ENCODE assay signal across 7 mouse cellular contexts in the genomic region with DNA sequence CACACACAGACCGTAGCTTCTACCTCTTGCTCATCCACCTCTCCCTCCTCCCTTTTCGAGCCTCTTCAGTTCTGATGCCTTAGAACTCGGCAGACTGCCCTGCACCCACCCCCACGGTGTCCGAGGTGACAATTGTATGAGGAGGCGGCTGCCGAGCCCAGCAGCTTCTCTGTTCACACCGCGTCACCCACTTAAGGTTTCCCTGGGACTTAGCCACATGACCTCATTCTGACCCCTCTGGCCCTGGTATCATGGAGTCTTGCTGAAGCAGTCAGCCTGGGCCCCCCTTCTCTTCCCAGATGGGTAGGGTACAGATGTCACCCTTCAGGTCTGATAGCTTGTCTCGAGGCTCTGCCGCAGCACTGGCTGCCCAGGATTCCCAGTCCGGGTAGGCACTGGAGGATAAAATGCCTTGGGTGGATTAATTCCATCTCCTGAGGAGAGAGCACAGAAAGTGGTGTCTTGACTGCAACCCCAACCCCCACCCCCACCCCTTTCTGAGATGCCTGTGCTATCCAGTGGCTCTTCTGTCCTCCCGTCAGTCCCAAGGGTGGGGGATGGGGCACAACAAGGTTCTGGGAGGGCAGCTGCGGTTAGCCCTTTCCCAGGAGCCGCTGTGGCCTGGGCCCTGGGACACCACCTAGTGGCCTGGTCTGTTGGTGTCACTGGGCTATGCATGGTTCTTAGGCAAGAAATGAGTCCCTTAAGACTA. TPM values are rescaled to one million over a fixed set of nuclear protein-coding genes. Genes with fewer than 3 reads are reported as not detected.
A peak's percentile ranks its signal among the peaks of the same experiment; 100 is the strongest.
DNase-seq lines count a peak whose midpoint lies in the region; ATAC-seq and TF ChIP-seq lines count a peak whose summit lies in the region.

No protein-coding gene starts in this region.

- peak; percentile 29; the same call in 1 of the 2 replicates for ATAC-seq in limb, embryonic 14.5 days (ENCODE audit: low FRiP score, low read depth)
- peak; percentile 73 for ATAC-seq in midbrain, embryonic 15.5 days (replicated peaks)

- H3K9ac ChIP-seq in limb, embryonic 14.5 days (ENCODE audit: low read depth, low read length, severe bottlenecking): 0 out of 2 replicates have a peak overlapping the region, but pooled peaks have one; percentile 12
- H3K9ac ChIP-seq in midbrain, embryonic 15.5 days: peak overlapping the region; percentile 42

- peak overlapping the region; percentile 90 for H3K27ac ChIP-seq in embryonic facial prominence, embryonic 10.5 days (replicated peaks)
- H3K27ac ChIP-seq in limb, embryonic 14.5 days (replicated peaks; ENCODE audit: low read depth, low read length): peak overlapping the region; percentile 61; the same call in 1 of the 2 replicates
- H3K27ac ChIP-seq in midbrain, embryonic 15.5 days: peak overlapping the region; percentile 90

- H3K9me3 ChIP-seq in embryonic facial prominence, embryonic 10.5 days: no peaks in the 10 kb centered on the region
- no peaks in the 10 kb centered on the region for H3K9me3 ChIP-seq in limb, embryonic 14.5 days (ENCODE audit: control insufficient read depth, low read length)
- H3K9me3 ChIP-seq in midbrain, embryonic 15.5 days: no peaks in the 10 kb centered on the region

- peaks cover 84% of the 10 kb centered on the region for H3K4me1 ChIP-seq in embryonic facial prominence, embryonic 10.5 days
- H3K4me1 ChIP-seq in limb, embryonic 14.5 days (ENCODE audit: control insufficient read depth, insufficient read depth, low read length): peaks cover 59% of the 10 kb centered on the region
- H3K4me1 ChIP-seq in midbrain, embryonic 15.5 days: peaks cover 33% of the 10 kb centered on the region

- H3K36me3 ChIP-seq in embryonic facial prominence, embryonic 10.5 days (replicated peaks): 0 out of 2 replicates have a peak, but pooled peaks cover 7% of the 10 kb centered on the region
- H3K36me3 ChIP-seq in limb, embryonic 14.5 days (ENCODE audit: control insufficient read depth, insufficient read depth, low read length): no peaks in the 10 kb centered on the region
- no peaks in the 10 kb centered on the region for H3K36me3 ChIP-seq in midbrain, embryonic 15.5 days (replicated peaks)

- peak overlapping the region; percentile 66 for H3K4me2 ChIP-seq in limb, embryonic 14.5 days (replicated peaks; ENCODE audit: low read depth, low read length, severe bottlenecking)
- H3K4me2 ChIP-seq in midbrain, embryonic 15.5 days: peak overlapping the region; percentile 65

- H3K27me3 ChIP-seq in embryonic facial prominence, embryonic 10.5 days (replicated peaks; ENCODE audit: low read depth, poor library complexity, severe bottlenecking): no peaks in the 10 kb centered on the region
- H3K27me3 ChIP-seq in limb, embryonic 14.5 days (ENCODE audit: control insufficient read depth, insufficient read depth, low read length): no peaks in the 10 kb centered on the region
- no peaks in the 10 kb centered on the region for H3K27me3 ChIP-seq in midbrain, embryonic 15.5 days (replicated peaks)

- TF ChIP-seq POLR2A in limb, embryonic 14.5 days (IDR thresholded peaks at IDR 0.05; ENCODE audit: borderline replicate concordance, extremely low read depth, insufficient read depth, insufficient read length): no peak

- peak; percentile 98 for DNase-seq in adrenal gland, postnatal 14 days
- DNase-seq in embryonic facial prominence, embryonic 10.5 days (ENCODE audit: low spot score): peak; percentile 90
- peak; percentile 91 for DNase-seq in heart, adult 8-10 months (ENCODE audit: low spot score)
- DNase-seq in kidney, adult 9 months: peak; percentile 95
- DNase-seq in limb, embryonic 14.5 days (ENCODE audit: low spot score): peak; percentile 62
- DNase-seq in spleen, adult 12 weeks (ENCODE audit: low spot score): peak; percentile 29

- 0% methylated on average over 15 of the region's 15 CpGs for WGBS in embryonic facial prominence, embryonic 10.5 days
- 4% methylated on average over 13 of the region's 15 CpGs for WGBS in limb, embryonic 14.5 days
- 1% methylated on average over 13 of the region's 15 CpGs for WGBS in midbrain, embryonic 15.5 days

- H3K4me3 ChIP-seq in embryonic facial prominence, embryonic 10.5 days: peak overlapping the region; percentile 55
- H3K4me3 ChIP-seq in limb, embryonic 14.5 days (replicated peaks; ENCODE audit: low read length): peak overlapping the region; percentile 31
- peak overlapping the region; percentile 39 for H3K4me3 ChIP-seq in midbrain, embryonic 15.5 days

RNA-seq across cellular contexts. Expression of a gene that starts 42.4 kb away (rescaled TPM):
- total RNA-seq in adrenal gland, postnatal 14 days (2021): 173 and 176 TPM in 2 replicates
- 60.4 and 71.7 TPM in 2 replicates for polyA plus RNA-seq in embryonic facial prominence, embryonic 10.5 days (2016; fragmentation: Nextera tagmentation; extraction: Ambion mirVana)
- 100 to 1,000 TPM; 301 to 345 (median 322) TPM for total RNA-seq in heart, adult 8-10 months (2022)
- polyA plus RNA-seq in limb, embryonic 14.5 days (2012; rRNA removed): 46.9 and 63.5 TPM in 2 replicates
- 60.2 and 64.7 TPM in 2 replicates for polyA plus RNA-seq in limb, embryonic 14.5 days (2014; fragmentation: Nextera tagmentation; extraction: Ambion mirVana)
- polyA plus RNA-seq in midbrain, embryonic 15.5 days (2015; fragmentation: Nextera tagmentation; extraction: Ambion mirVana): 60.6 and 62.4 TPM in 2 replicates

Comparison
In these comparisons a context has a peak if more than half of its experiments do, and no peak if none do; other contexts are left out.
1. Peak in every context shown above with its lines: DNase-seq, ATAC-seq, H3K4me3 ChIP-seq and H3K27ac ChIP-seq.
2. DNase-seq: peak in every context shown above with its lines; median percentile 98 in adrenal gland, postnatal 14 days; 95 in kidney, adult 9 months; 91 in heart, adult 8-10 months; 90 in embryonic facial prominence, embryonic 10.5 days; 62 in limb, embryonic 14.5 days; 29 in spleen, adult 12 weeks.